Mouse (Mus musculus) erythroblast, embryonic 14.5 days (primary cell): Measurements from ENCODE around the gene Rbm34.

Experiments used
- GATA1 ChIP-seq: IDR thresholded peaks from 2 replicates; pipeline ENCODE4 v1.6.1; 2012; ENCODE audit warnings: low read length, inconsistent platforms, mixed read lengths
- TAL1 ChIP-seq: IDR thresholded peaks from 3 replicates; pipeline ENCODE4 v1.6.1; 2012; ENCODE audit warnings: low read length, inconsistent platforms, mixed read lengths

DNA sequence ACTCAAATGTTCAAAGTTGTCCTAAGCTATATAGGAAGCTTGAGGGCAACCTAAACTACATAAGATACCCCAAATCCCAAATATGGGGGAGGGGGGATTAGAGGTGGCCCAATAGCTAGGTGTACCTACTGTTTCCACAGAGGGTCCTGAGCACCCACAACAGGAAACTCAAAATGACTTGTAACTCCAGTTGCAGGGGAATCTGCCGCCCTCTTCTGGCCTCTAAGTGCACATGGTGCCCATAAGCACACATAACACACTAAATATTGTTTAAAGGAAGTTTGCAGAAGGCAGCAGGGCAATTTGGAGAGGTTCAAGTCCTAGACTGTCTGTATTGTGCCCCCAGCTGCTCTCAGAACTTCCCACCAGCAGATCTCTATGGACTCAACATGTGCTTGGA, 43.8 kb downstream of the Rbm34 start:
- TF ChIP-seq GATA1: no peak
- TF ChIP-seq TAL1: no peak
